Mouse (Mus musculus): ENCODE data around the gene Ccdc38.

GRCm38 (mm10) chr10:93609236-93609635, 68.8 kb downstream of the Ccdc38 start:
- TF ChIP-seq CTCF (conservative IDR thresholded peaks at IDR 0.05; ENCODE audit: insufficient read depth, insufficient read length, low read depth, low read length) (no peak), POLR2A (IDR thresholded peaks at IDR 0.05; ENCODE audit: low read depth, low read length) (no peak)
